Mouse (Mus musculus): ENCODE data around the gene Lrrc32.

GRCm38 (mm10) chr7:98537967-98538573 is 49.0 kb downstream of the Lrrc32 start:
- no peak for TF ChIP-seq CTCF (IDR thresholded peaks at IDR 0.05; ENCODE audit: low read depth, low read length)
- TF ChIP-seq POLR2A (IDR thresholded peaks at IDR 0.05; ENCODE audit: borderline replicate concordance, low read depth, low read length): no peak

All from bone marrow macrophage, adult 2 months (primary cell).